10 mouse cellular contexts compared by ENCODE assay signal in genomic region chr9:58441351-58442104, GRCm38 (mm10). TPM values are rescaled to one million over a fixed set of nuclear protein-coding genes. Genes with fewer than 3 reads are reported as not detected.
DNase-seq lines count a peak whose midpoint lies in the region; ATAC-seq and TF ChIP-seq lines count a peak whose summit lies in the region.
"Had no signal": no experiment of that assay in that cellular context is flagged by ENCODE, and none has a peak within 500 bp of the region (broad histone marks: within the 10 kb centered on the region; RNA-seq: fewer than 3 reads in every experiment).

No protein-coding gene starts in this region.

- intact Hi-C loops in left cerebral cortex, postnatal 4 days (cut with DNase I), result no loop called here

- TF ChIP-seq POLR2A in cortical plate, adult 2 months (IDR thresholded peaks at IDR 0.05; ENCODE audit: extremely low read depth, insufficient read depth, low read length), result no peak

- H3K9ac ChIP-seq in embryonic facial prominence, embryonic 13.5 days, result no peak overlapping the region
- H3K9ac ChIP-seq: kidney, embryonic 15.5 days had no signal

- H3K27me3 ChIP-seq in embryonic facial prominence, embryonic 13.5 days, result no peaks in the 10 kb centered on the region
- no peaks in the 10 kb centered on the region for H3K27me3 ChIP-seq in embryonic facial prominence, embryonic 10.5 days (replicated peaks; ENCODE audit: low read depth, poor library complexity, severe bottlenecking)
- H3K27me3 ChIP-seq: kidney, embryonic 15.5 days had no signal

- no peak overlapping the region for H3K4me3 ChIP-seq in embryonic facial prominence, embryonic 13.5 days
- H3K4me3 ChIP-seq in embryonic facial prominence, embryonic 10.5 days, result no peak overlapping the region
- H3K4me3 ChIP-seq in cortical plate, adult 2 months (ENCODE audit: insufficient read depth, low read length), result no peak overlapping the region
- H3K4me3 ChIP-seq: kidney, embryonic 15.5 days had no signal

- H3K4me2 ChIP-seq in embryonic facial prominence, embryonic 13.5 days, result no peak overlapping the region
- H3K4me2 ChIP-seq: kidney, embryonic 15.5 days had no signal

- peaks cover 24% of the 10 kb centered on the region for H3K4me1 ChIP-seq in embryonic facial prominence, embryonic 13.5 days
- H3K4me1 ChIP-seq in embryonic facial prominence, embryonic 10.5 days, result peaks cover 55% of the 10 kb centered on the region
- peaks cover 24% of the 10 kb centered on the region for H3K4me1 ChIP-seq in cortical plate, adult 2 months (ENCODE audit: control insufficient read depth, insufficient read depth, low read length)

- H3K36me3 ChIP-seq in embryonic facial prominence, embryonic 13.5 days, result no peaks in the 10 kb centered on the region
- no peaks in the 10 kb centered on the region for H3K36me3 ChIP-seq in embryonic facial prominence, embryonic 10.5 days (replicated peaks)
- H3K36me3 ChIP-seq: kidney, embryonic 15.5 days had no signal

- DNase-seq in embryonic facial prominence, embryonic 10.5 days (ENCODE audit: low spot score), result no peak
- peak; percentile 43 for DNase-seq in left cerebral cortex, postnatal 4 days
- no peak for DNase-seq in left cerebral cortex, adult 8-10 months (ENCODE audit: low spot score in 2 of 2)
- peak; percentile 74 for DNase-seq in NIH3T3 (ENCODE audit: low read depth)
- no peak for DNase-seq in layer of hippocampus, postnatal 14 days (ENCODE audit: low spot score in 2 of 2)

- no peak for TF ChIP-seq CTCF in cortical plate, adult 2 months (IDR thresholded peaks at IDR 0.05; ENCODE audit: extremely low read depth, insufficient read depth, low read length)

- 48% methylated on average over 6 of the region's 6 CpGs for WGBS in embryonic facial prominence, embryonic 13.5 days
- WGBS in embryonic facial prominence, embryonic 10.5 days, result 75% methylated on average over 6 of the region's 6 CpGs

- H3K9me3 ChIP-seq in embryonic facial prominence, embryonic 13.5 days, result no peaks in the 10 kb centered on the region
- no peaks in the 10 kb centered on the region for H3K9me3 ChIP-seq in embryonic facial prominence, embryonic 10.5 days
- H3K9me3 ChIP-seq: kidney, embryonic 15.5 days had no signal

- ATAC-seq in embryonic facial prominence, embryonic 13.5 days (ENCODE audit: insufficient number of reproducible peaks, insufficient read depth, low FRiP score, low TSS enrichment, low read depth), result no peak
- ATAC-seq in erythroblast, adult 5-6 weeks (replicated peaks; ENCODE audit: low FRiP score, poor library complexity, severe bottlenecking), result no peak

- peak overlapping the region; percentile 64 for H3K27ac ChIP-seq in embryonic facial prominence, embryonic 13.5 days
- H3K27ac ChIP-seq in embryonic facial prominence, embryonic 10.5 days (replicated peaks), result no peak overlapping the region
- H3K27ac ChIP-seq in cortical plate, adult 2 months (ENCODE audit: insufficient read depth, low read length), result peak overlapping the region; percentile 74

RNA-seq across cellular contexts. Expression of gene Insyn1, which starts 46.9 kb away (rescaled TPM):
- 3.6 and 5.1 TPM in 2 replicates for polyA plus RNA-seq in embryonic facial prominence, embryonic 13.5 days (2015; fragmentation: Nextera tagmentation; extraction: Ambion mirVana)
- 0.85 and 1.1 TPM in 2 replicates for polyA plus RNA-seq in embryonic facial prominence, embryonic 10.5 days (2016; fragmentation: Nextera tagmentation; extraction: Ambion mirVana)
- total RNA-seq in left cerebral cortex, postnatal 4 days (2021), result 10 to 100 TPM; 81.2 to 83.5 TPM
- total RNA-seq in left cerebral cortex, adult 8-10 months (2022), result 100 to 1,000 TPM; 194 to 230 (median 210) TPM
- 130 and 143 TPM in 2 replicates for polyA plus RNA-seq in cortical plate, adult 2 months (2012; rRNA removed)
- not detected in 2 replicates for total RNA-seq in erythroblast, adult 5-6 weeks (2015; ENCODE audit: low replicate concordance)
- total RNA-seq in erythroblast, adult 5-6 weeks (2017; ENCODE audit: low replicate concordance), result not detected in 2 replicates
- 100 to 1,000 TPM; 187 to 197 TPM for total RNA-seq in layer of hippocampus, postnatal 14 days (2021)
- total RNA-seq: neutrophil, adult 5-6 weeks had no signal

Comparison
In these comparisons a context has a peak if more than half of its experiments do, and no peak if none do; other contexts are left out.
1. DNase-seq: peak in left cerebral cortex, postnatal 4 days (single experiment) and NIH3T3 (single experiment); none in embryonic facial prominence, embryonic 10.5 days (single experiment), left cerebral cortex, adult 8-10 months (0 of 2) and layer of hippocampus, postnatal 14 days (0 of 2).
2. RNA of gene Insyn1, which starts 46.9 kb away (total RNA-seq): 194 to 230 TPM in left cerebral cortex, adult 8-10 months, 187 to 197 TPM in layer of hippocampus, postnatal 14 days and 81.2 to 83.5 TPM in left cerebral cortex, postnatal 4 days; not detected in erythroblast, adult 5-6 weeks; every median in the first group is over 10 times any median in the second.